Mouse (Mus musculus): ENCODE data around the gene Fbxl7. TPM values are rescaled to one million over a fixed set of nuclear protein-coding genes. Genes with fewer than 3 reads are reported as not detected.

Gene Fbxl7
- polyA plus RNA-seq (2012; rRNA removed) = 2.8 and 2.9 TPM in 2 replicates

- no peaks in the 10 kb centered on the region for H3K27me3 ChIP-seq (replicated peaks; ENCODE audit: control insufficient read depth, insufficient read depth, low read length)
- peak; percentile 90 for DNase-seq
- peak within 1 kb of the TSS; percentile 88 for H3K4me3 ChIP-seq (ENCODE audit: insufficient read depth, low read depth, low read length)
- no peaks in the 10 kb centered on the region for H3K36me3 ChIP-seq (ENCODE audit: control insufficient read depth, insufficient read depth, low read length)
- H3K4me1 ChIP-seq (ENCODE audit: control insufficient read depth, insufficient read depth, low read length) = no peaks in the 10 kb centered on the region
- peak within 1 kb of the TSS; percentile 37 for H3K27ac ChIP-seq (ENCODE audit: insufficient read depth, low read depth, low read length)
- under 1% methylated on average over 58 of the region's 58 CpGs for WGBS
- TF ChIP-seq CTCF (conservative IDR thresholded peaks at IDR 0.05; ENCODE audit: insufficient read depth, insufficient read length, low read depth, low read length) (no peak), POLR2A (IDR thresholded peaks at IDR 0.05; ENCODE audit: low read depth, low read length) (no peak)
These were observed at the start of gene Fbxl7 for GRCm38 (mm10) chr15:26895251-26895711. Fbxl7 (minus strand) TSS chr15:26895580.

- DNase-seq = no peak
- Histone ChIP-seq H3K4me3 (ENCODE audit: insufficient read depth, low read depth, low read length) (no peak overlapping the region), H3K27ac (ENCODE audit: insufficient read depth, low read depth, low read length) (no peak overlapping the region), H3K27me3 (replicated peaks; ENCODE audit: control insufficient read depth, insufficient read depth, low read length) (no peaks in the 10 kb centered on the region), H3K4me1 (ENCODE audit: control insufficient read depth, insufficient read depth, low read length) (no peaks in the 10 kb centered on the region), H3K36me3 (ENCODE audit: control insufficient read depth, insufficient read depth, low read length) (no peaks in the 10 kb centered on the region)
- TF ChIP-seq POLR2A (IDR thresholded peaks at IDR 0.05; ENCODE audit: low read depth, low read length) = no peak
- TF ChIP-seq CTCF (conservative IDR thresholded peaks at IDR 0.05; ENCODE audit: insufficient read depth, insufficient read length, low read depth, low read length) = no peak
- WGBS = 87% methylated on average over 2 of the region's 2 CpGs
These were observed 26.6 kb upstream of the Fbxl7 start for GRCm38 (mm10) chr15:26922026-26922425.

GRCm38 (mm10) chr15:26913427-26913826 is 18.0 kb upstream of the Fbxl7 start:
- Histone ChIP-seq H3K36me3 (ENCODE audit: control insufficient read depth, insufficient read depth, low read length) (no peaks in the 10 kb centered on the region), H3K27me3 (replicated peaks; ENCODE audit: control insufficient read depth, insufficient read depth, low read length) (no peaks in the 10 kb centered on the region), H3K4me1 (ENCODE audit: control insufficient read depth, insufficient read depth, low read length) (no peaks in the 10 kb centered on the region), H3K4me3 (ENCODE audit: insufficient read depth, low read depth, low read length) (no peak overlapping the region), H3K27ac (ENCODE audit: insufficient read depth, low read depth, low read length) (no peak overlapping the region)
- TF ChIP-seq CTCF (conservative IDR thresholded peaks at IDR 0.05; ENCODE audit: insufficient read depth, insufficient read length, low read depth, low read length) (no peak), POLR2A (IDR thresholded peaks at IDR 0.05; ENCODE audit: low read depth, low read length) (no peak)
- DNase-seq = no peak

- Histone ChIP-seq H3K4me3 (ENCODE audit: insufficient read depth, low read depth, low read length) (peak overlapping the region; percentile 88), H3K27ac (ENCODE audit: insufficient read depth, low read depth, low read length) (peak overlapping the region; percentile 8; the same call in 1 of the 2 replicates), H3K36me3 (ENCODE audit: control insufficient read depth, insufficient read depth, low read length) (no peaks in the 10 kb centered on the region), H3K27me3 (replicated peaks; ENCODE audit: control insufficient read depth, insufficient read depth, low read length) (no peaks in the 10 kb centered on the region), H3K4me1 (ENCODE audit: control insufficient read depth, insufficient read depth, low read length) (no peaks in the 10 kb centered on the region)
- WGBS = under 1% methylated on average over 14 of the region's 14 CpGs
- TF ChIP-seq POLR2A (IDR thresholded peaks at IDR 0.05; ENCODE audit: low read depth, low read length) (no peak), CTCF (conservative IDR thresholded peaks at IDR 0.05; ENCODE audit: insufficient read depth, insufficient read length, low read depth, low read length) (no peak)
- DNase-seq = no peak
These were observed 381 bp upstream of the Fbxl7 start for GRCm38 (mm10) chr15:26895761-26896160.

- no peaks in the 10 kb centered on the region for H3K36me3 ChIP-seq (ENCODE audit: control insufficient read depth, insufficient read depth, low read length)
- peak overlapping the region; percentile 37 for H3K27ac ChIP-seq (ENCODE audit: insufficient read depth, low read depth, low read length)
- no peaks in the 10 kb centered on the region for H3K27me3 ChIP-seq (replicated peaks; ENCODE audit: control insufficient read depth, insufficient read depth, low read length)
- TF ChIP-seq CTCF (conservative IDR thresholded peaks at IDR 0.05; ENCODE audit: insufficient read depth, insufficient read length, low read depth, low read length) (no peak), POLR2A (IDR thresholded peaks at IDR 0.05; ENCODE audit: low read depth, low read length) (no peak)
- H3K4me3 ChIP-seq (ENCODE audit: insufficient read depth, low read depth, low read length) = peak overlapping the region; percentile 88
- no peaks in the 10 kb centered on the region for H3K4me1 ChIP-seq (ENCODE audit: control insufficient read depth, insufficient read depth, low read length)
- under 1% methylated on average over 28 of the region's 28 CpGs for WGBS
- peak; percentile 32 for DNase-seq
These were observed 565 bp downstream of the Fbxl7 start for GRCm38 (mm10) chr15:26894801-26895229.

- 0 out of 2 replicates have a peak overlapping the region, but pooled peaks have one; percentile 11 for H3K27ac ChIP-seq (ENCODE audit: insufficient read depth, low read depth, low read length)
- no peaks in the 10 kb centered on the region for H3K4me1 ChIP-seq (ENCODE audit: control insufficient read depth, insufficient read depth, low read length)
- WGBS = 7% methylated on average over 12 of the region's 12 CpGs
- no peaks in the 10 kb centered on the region for H3K27me3 ChIP-seq (replicated peaks; ENCODE audit: control insufficient read depth, insufficient read depth, low read length)
- H3K4me3 ChIP-seq (ENCODE audit: insufficient read depth, low read depth, low read length) = peak overlapping the region; percentile 88
- DNase-seq = peak; percentile 67
- H3K36me3 ChIP-seq (ENCODE audit: control insufficient read depth, insufficient read depth, low read length) = no peaks in the 10 kb centered on the region
- TF ChIP-seq CTCF (conservative IDR thresholded peaks at IDR 0.05; ENCODE audit: insufficient read depth, insufficient read length, low read depth, low read length) = no peak
- no peak for TF ChIP-seq POLR2A (IDR thresholded peaks at IDR 0.05; ENCODE audit: low read depth, low read length)
These were observed 1.2 kb downstream of the Fbxl7 start for GRCm38 (mm10) chr15:26894031-26894655.

GRCm38 (mm10) chr15:26893136-26893535 is 2.2 kb downstream of the Fbxl7 start:
- Histone ChIP-seq H3K27me3 (replicated peaks; ENCODE audit: control insufficient read depth, insufficient read depth, low read length) (no peaks in the 10 kb centered on the region), H3K27ac (ENCODE audit: insufficient read depth, low read depth, low read length) (no peak overlapping the region), H3K4me3 (ENCODE audit: insufficient read depth, low read depth, low read length) (no peak overlapping the region), H3K36me3 (ENCODE audit: control insufficient read depth, insufficient read depth, low read length) (no peaks in the 10 kb centered on the region), H3K4me1 (ENCODE audit: control insufficient read depth, insufficient read depth, low read length) (no peaks in the 10 kb centered on the region)
- 29% methylated on average over 4 of the region's 4 CpGs for WGBS
- TF ChIP-seq CTCF (conservative IDR thresholded peaks at IDR 0.05; ENCODE audit: insufficient read depth, insufficient read length, low read depth, low read length) (no peak), POLR2A (IDR thresholded peaks at IDR 0.05; ENCODE audit: low read depth, low read length) (no peak)
- DNase-seq = no peak

All from kidney, adult 2 months (tissue).